Mouse (Mus musculus) gastrocnemius, adult 2 months (tissue): ENCODE data around the gene Arid4a. TPM values are rescaled to one million over a fixed set of nuclear protein-coding genes. Genes with fewer than 3 reads are reported as not detected.

Source experiments
- DNase-seq: peaks from one replicate; pipeline ENCODE4 v3.0.0; 2022
- H3K27ac ChIP-seq: fragments of 200-600 bp; 2 replicates; pipeline ENCODE4 v1.8.1; 2022; ENCODE audit warnings: mild to moderate bottlenecking
- H3K4me3 ChIP-seq: fragments of 200-600 bp; 2 replicates; pipeline ENCODE4 v1.8.1; 2022; ENCODE audit warnings: mild to moderate bottlenecking, moderate library complexity
- CTCF ChIP-seq: fragments of 200-600 bp; IDR thresholded peaks from 2 replicates; pipeline ENCODE4 v1.8.1; 2022; ENCODE audit warnings: antibody characterized with exemption, mild to moderate bottlenecking, moderate library complexity
- intact Hi-C: fragments of 180-260 bp; cut with DNase I; formaldehyde crosslinking; loops from one replicate; pipeline ENCODE4 v1.15.1; 2025
- total RNA-seq, 2 experiments: library from RNA; stranded (reverse); gene quantifications; 2 replicates each; pipeline ENCODE4 v1.2.3; 2021

Gene Arid4a
- total RNA-seq, 2 experiments from 2014 or later, result 8.7 to 9.0 TPM

DNA sequence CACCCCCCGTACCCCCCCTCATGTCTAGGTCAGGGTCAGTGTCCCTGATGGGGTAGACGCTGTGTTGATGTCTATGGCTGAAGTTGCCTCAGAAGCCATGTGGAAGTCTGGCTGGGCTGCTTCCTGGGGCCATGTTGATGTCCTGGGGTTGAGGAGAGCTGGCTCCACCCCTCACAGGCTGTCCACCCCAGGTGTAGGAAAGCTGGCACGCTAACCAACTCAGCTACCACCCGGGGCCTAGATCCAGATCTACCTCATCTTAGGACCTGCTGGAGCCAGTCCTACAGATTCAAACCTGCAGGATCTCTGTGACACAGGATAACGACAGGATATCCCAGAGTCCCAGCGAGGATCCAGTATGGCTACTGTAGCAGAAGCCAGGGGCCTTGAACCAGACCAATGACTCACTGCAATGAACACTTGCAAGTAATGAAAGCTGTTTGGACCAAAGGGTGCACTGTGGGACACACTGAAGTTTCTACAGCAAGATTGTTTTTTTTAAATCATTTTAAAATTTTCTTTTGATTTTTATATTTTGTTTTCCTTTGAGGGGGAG is 91.5 kb downstream of the Arid4a start:
- no peak for DNase-seq
- no peak for TF ChIP-seq CTCF
- H3K4me3 ChIP-seq, result no peak overlapping the region
- H3K27ac ChIP-seq, result no peak overlapping the region
- intact Hi-C loops, result no loop called here

DNA sequence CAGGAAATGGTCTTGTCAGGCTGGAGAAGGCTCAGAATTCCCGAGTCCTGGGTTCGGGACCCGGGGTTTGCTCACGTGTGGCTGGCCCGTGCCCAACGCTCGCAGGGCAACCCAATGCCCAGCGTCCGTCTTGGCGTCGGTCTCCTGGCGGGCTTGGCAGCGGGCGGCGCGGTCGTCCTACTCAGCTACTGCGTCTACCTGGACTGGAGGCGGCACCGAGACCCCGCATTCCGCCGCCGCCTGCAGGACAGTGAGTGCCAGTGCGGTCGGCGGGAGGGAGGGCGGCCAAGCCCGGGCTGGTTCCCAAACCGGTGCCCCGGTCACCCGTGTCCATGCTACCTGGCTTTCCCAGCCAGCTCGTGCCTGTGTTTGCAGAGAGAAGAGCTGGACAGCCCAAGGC is 95.5 kb downstream of the Arid4a start, which contains the start of gene Tomm20l:
Gene Tomm20l (plus strand): TSS at position 98 of the 400 bp plus-strand sequence.
- peak; percentile 37; the same call in 1 of the 2 replicates for TF ChIP-seq CTCF
- Histone ChIP-seq H3K4me3 (peak within 1 kb of the TSS; percentile 62), H3K27ac (peak within 1 kb of the TSS; percentile 4; the same call in 1 of the 2 replicates)
- peak; percentile 54 for DNase-seq
- intact Hi-C loops, result no loop called here

DNA sequence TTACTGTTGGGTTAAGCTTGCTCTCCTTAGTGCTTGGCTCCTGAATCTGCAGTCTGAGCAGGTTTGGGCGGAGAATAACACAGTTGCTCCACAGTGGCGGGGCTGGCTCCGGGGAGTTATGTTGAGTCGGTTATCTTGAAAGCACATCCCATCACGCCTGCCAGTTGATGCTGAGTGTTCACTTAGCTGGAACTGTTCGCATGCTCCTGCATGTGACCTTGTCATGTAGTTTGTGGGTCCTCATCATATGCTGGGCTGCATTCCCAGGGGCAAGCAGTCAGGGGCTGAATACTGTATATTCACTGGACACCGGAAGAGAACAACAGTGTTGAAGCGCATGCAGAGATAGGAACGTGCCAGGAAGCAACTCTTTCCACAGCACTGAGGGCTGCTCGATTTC is 97.3 kb downstream of the Arid4a start:
- DNase-seq, result no peak
- intact Hi-C loops, result no loop called here
- Histone ChIP-seq H3K27ac (no peak overlapping the region), H3K4me3 (no peak overlapping the region)
- no peak for TF ChIP-seq CTCF

DNA sequence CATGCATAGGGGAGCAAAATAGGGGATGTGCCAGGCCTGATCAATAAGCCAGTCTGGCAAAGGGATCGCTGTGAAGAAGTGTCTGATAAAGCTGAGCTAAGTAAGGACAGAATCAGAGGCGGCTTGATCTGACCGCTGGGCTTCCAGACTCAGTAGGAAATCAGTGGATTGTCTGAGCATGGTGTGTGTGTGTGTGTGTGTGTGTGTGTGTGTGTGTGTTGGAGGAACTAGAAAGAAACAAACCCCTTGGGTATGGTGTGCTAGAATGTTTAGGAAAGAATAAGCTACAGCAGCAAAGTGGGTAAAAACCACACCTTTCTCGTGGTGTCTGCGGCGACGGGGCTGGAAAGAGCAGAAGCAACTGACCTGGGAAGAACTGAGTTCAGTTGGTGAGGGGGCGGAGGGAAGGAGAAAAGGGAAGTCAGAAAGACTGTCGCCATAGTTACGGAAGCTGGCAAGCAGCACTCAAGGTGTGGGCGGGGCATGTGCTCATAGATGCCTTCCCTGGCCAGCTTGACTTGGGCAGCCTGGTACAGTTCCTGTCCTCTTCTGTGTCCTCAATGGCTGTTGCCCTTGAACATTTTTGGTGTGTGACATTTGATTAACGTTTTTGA is 98.0 kb downstream of the Arid4a start:
- DNase-seq, result peak; percentile 34
- Histone ChIP-seq H3K4me3 (no peak overlapping the region), H3K27ac (no peak overlapping the region)
- intact Hi-C loops, result no loop called here
- TF ChIP-seq CTCF, result no peak

DNA sequence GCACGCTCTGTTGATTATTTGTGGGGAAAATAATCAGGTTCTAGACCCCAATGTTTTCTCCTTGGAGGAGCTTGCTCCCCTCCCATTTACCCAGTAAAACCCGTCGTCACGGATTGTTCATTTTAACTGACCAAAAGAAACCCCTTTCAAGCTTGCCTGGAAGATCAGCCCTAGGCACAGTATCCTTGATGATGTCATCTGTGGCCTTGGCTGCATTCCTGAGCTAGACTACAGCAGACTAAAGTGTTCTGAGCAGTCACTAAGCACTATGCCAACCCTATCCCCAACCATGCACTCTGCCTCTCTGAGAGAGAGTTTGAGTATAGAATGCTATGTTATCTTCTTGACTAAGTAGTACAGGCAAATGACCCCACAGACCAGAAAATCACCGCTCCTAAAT is 100.6 kb downstream of the Arid4a start:
- intact Hi-C loops, result no loop called here
- Histone ChIP-seq H3K27ac (no peak overlapping the region), H3K4me3 (no peak overlapping the region)
- no peak for TF ChIP-seq CTCF
- DNase-seq, result no peak

DNA sequence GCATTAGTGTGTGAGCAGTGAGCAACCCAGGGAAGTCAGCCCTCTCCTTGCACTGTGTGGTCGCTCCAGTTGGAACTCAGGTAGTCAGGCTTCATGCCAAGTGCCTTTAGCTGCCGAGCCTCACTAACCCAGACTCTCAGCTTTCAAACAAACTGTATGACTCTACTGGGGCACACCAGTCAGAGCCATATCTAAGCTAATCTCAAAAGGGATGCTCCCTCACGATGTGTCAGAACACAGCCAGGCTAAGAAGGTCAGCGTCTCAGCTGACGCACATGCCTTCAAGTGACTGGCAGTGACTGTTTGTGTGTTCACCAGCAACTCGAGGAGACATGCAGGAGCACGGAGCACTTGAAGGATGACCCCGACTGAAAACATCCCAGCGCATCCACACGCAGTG is 106.9 kb downstream of the Arid4a start:
- Histone ChIP-seq H3K27ac (no peak overlapping the region), H3K4me3 (no peak overlapping the region)
- TF ChIP-seq CTCF, result no peak
- DNase-seq, result no peak
- intact Hi-C loops, result no loop called here

DNA sequence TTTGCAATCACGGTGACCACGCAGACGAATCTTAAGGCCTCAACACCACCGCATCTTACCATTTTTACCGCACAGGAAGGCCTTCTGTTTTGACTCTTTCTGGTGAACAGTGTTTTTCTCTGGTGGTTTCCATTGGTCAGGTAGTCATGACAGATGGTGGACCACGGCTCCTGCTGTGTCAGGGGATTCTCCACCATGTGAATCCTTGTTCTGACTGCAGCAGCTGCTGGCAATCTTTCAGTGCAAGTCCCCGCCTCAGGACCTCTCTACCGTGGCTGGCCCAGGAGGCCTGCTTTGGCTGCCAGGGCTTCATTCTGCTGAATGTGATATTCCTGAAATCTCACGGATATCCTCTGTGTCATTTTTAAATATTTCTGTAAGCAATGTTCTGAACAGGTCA is 107.5 kb downstream of the Arid4a start:
- intact Hi-C loops, result no loop called here
- TF ChIP-seq CTCF, result no peak
- Histone ChIP-seq H3K27ac (no peak overlapping the region), H3K4me3 (no peak overlapping the region)
- no peak for DNase-seq

DNA sequence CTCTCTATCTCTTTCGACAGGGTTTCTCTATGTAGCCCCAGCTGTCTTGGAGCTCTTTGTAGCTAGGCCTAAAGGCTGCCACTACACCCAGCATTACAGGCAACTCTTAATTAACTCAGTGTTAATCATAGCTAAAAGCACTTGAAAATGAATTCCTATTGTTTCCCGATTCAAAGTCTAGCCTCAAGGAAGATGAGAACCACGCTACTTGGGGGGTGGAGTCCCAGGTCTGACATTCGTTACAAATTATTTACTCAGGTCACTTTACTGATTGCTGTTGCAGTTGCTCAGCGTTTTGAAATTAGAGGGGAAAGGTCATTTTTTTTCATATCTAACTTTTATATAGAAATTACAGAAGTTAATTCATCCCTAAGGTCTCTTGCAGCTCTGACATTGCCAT is 119.8 kb downstream of the Arid4a start:
- no peak for DNase-seq
- intact Hi-C loops, result loop anchor here (5.0 kb wide), 1 partner anchor 118 kb away; the partner anchor contains the start of gene Arid4a
- Histone ChIP-seq H3K4me3 (peak overlapping the region; percentile 92), H3K27ac (peak overlapping the region; percentile 98)
- no peak for TF ChIP-seq CTCF

DNA sequence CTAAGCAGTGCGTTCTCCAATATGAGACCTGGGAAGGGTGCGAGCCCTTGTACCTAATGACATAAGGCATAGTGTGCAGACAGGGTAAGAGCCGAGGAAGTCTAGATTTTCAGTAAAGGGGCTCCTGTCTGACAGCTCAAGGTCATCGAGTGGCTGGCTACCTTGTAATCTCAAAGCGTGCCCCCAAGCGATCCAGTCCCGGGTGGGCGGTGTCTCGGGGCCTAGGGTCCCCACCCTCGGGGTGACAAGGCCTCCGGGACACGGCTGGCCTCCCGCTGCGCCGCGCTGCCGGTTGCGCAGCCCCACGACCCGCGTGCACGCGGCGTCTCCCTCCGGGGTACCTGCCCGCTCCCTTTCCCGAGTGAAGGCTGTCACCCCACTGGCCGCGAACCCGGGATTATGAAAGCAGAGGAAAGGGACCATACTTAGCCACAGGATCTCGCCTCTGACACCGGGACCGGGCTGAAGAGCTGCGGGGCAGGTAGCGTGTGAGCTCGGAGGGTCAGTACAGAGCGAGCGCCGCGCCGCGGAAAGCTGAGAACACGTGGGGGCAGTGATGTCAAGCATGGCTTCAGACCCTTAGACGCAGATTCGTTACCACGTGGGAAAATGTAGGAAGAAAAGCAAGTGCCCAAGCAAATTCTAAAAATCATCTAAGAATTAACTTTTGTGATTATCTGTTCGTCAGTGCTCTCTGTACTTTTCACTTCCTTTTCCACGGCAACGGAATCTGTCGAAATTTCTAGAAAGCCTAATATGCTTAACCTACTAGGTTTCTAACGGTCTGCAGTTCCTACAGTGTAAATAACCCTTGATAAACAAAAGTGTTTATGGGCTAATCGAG is 120.6 kb downstream of the Arid4a start, which contains the start of the genes Timm9 and 2700049A03Rik:
Gene Timm9 (minus strand): TSS at position 555 of the 844 bp plus-strand sequence.
Gene 2700049A03Rik (plus strand): TSS at position 719 of the 844 bp plus-strand sequence.
- DNase-seq, result peak; percentile 81
- intact Hi-C loops, result loop anchor here (1.0 to 5.0 kb wide), 3 partner anchors 119 to 199 kb away; partner anchors contain the start of genes Actr10 and Arid4a
- H3K27ac ChIP-seq, result peak within 1 kb of the TSS; percentile 98
- peak within 1 kb of the TSS; percentile 92 for H3K4me3 ChIP-seq
- TF ChIP-seq CTCF, result no peak

DNA sequence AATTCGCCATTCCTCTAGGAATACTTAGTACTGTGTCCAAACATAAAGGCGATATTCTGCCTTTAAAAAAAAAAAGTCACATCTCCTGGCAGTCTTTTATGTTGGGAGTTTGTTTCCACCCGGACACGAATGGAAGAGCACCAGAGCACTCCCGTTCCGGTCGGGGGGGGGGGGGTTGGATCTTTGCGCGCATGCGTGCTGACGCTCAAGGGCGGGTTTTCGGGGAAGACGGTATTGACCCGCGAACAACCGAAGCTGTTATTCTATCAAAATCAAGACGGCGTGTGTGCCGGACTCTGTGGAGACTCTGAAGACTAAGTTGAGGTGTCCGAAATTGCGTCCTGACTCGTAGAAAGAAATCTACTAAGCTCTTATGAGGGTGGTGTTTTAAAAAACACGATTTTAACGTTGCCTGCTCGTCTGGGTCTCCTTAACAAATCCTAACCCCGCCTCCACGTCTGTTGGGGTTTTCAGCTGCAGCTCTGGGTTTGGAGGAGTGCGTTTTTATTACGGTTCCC is 121.2 kb downstream of the Arid4a start:
- DNase-seq, result peak; percentile 89
- Histone ChIP-seq H3K4me3 (peak overlapping the region; percentile 92), H3K27ac (peak overlapping the region; percentile 98)
- intact Hi-C loops, result loop anchor here (1.0 to 5.0 kb wide), 3 partner anchors 120 to 200 kb away; partner anchors contain the start of genes Actr10 and Arid4a
- no peak; the same call in 1 of the 2 replicates for TF ChIP-seq CTCF

DNA sequence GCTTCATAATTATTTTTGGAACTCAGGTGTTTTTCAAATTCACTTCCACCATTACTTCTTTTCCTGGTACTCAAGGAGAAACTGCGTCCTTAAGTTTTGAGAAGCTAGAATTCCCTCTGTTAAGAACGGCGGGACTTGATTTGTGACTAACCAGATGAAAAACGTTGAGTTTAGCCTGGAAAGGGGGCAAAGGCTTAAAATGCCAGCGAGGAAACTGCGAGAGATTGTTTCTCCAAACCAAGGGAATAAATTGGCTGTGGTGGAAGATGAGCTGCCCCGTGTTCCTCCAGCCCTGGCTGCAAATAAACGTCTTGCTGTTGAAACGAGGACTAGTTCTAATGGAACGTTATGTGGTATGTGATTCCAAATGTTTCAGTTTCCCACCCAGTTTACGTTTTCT is 121.9 kb downstream of the Arid4a start:
- no peak for DNase-seq
- TF ChIP-seq CTCF, result no peak
- Histone ChIP-seq H3K27ac (peak overlapping the region; percentile 98), H3K4me3 (peak overlapping the region; percentile 92)
- intact Hi-C loops, result loop anchor here (2.0 to 5.0 kb wide), 2 partner anchors 120 to 169 kb away; partner anchors contain the start of gene Arid4a

DNA sequence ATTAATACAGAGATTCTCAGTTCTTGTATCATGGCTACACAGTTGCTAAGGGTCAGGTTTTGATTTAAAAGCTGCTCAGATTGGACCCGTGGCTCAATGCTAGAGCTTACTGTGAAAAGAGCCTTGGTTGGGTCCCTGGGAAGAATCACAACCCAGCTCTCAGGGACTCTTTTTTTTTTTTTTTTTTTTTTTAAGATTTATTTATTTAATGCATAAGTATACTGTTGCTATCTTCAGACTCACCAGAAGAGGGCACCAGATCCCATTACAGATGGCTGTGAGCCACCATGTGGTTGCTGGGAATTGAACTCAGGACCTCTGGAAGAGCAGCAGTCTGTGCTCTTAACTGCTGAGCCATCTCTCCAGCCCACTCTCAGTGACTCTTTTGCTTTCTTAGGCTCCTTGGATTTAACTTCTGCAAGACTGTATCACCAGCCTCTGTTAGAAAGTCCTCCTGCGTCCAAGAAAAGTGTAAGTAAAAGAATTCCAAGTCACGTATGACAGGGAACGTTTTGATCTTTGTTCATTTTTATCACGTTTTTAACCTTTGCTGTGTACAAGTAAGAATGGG is 123.6 kb downstream of the Arid4a start:
- DNase-seq, result no peak
- peak; percentile 51 for TF ChIP-seq CTCF
- H3K27ac ChIP-seq, result no peak overlapping the region
- no peak overlapping the region for H3K4me3 ChIP-seq
- intact Hi-C loops, result loop anchor here (5.0 kb wide), 1 partner anchor 122 kb away; the partner anchor contains the start of gene Arid4a
